Mouse (Mus musculus): ENCODE results near the gene Abt1.

DNA sequence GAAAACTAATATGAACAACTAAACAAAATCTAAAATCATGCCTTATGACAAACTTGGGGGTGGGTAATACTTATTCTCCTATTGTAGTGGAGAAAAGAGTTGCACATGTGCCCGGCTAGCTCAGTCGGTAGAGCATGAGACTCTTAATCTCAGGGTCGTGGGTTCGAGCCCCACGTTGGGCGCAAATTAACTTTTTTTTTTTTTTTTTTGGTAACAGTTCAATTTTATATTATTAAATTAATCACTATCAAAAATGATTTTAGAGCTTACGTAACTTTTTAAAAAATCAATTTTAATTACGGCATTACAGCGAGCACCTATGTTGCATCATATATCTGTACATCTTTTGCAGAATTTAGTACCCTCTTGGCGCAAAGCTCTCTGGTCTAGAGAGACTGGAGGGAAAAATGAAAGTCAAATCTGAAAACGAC lies 12.6 kb upstream of the Abt1 start:
- TF ChIP-seq POLR2A (IDR thresholded peaks at IDR 0.05; ENCODE audit: borderline replicate concordance, extremely low read depth, low read depth, low read length) (no peak), CTCF (IDR thresholded peaks at IDR 0.05; ENCODE audit: insufficient read depth, low read length) (no peak)

Measured in lung, adult 2 months (tissue).